Mouse (Mus musculus) induced T-regulatory cell, adult 2 months (primary cell): ENCODE results near the gene Gatad2a.

Source experiments
- DNase-seq: peaks from one replicate; pipeline ENCODE4 v3.0.0-alpha.2; 2012; ENCODE audit warnings: low read depth

Gene Gatad2a

GRCm38 (mm10) chr8:69870907-69871306, 125.3 kb downstream of the Gatad2a start:
- no peak for DNase-seq

DNA sequence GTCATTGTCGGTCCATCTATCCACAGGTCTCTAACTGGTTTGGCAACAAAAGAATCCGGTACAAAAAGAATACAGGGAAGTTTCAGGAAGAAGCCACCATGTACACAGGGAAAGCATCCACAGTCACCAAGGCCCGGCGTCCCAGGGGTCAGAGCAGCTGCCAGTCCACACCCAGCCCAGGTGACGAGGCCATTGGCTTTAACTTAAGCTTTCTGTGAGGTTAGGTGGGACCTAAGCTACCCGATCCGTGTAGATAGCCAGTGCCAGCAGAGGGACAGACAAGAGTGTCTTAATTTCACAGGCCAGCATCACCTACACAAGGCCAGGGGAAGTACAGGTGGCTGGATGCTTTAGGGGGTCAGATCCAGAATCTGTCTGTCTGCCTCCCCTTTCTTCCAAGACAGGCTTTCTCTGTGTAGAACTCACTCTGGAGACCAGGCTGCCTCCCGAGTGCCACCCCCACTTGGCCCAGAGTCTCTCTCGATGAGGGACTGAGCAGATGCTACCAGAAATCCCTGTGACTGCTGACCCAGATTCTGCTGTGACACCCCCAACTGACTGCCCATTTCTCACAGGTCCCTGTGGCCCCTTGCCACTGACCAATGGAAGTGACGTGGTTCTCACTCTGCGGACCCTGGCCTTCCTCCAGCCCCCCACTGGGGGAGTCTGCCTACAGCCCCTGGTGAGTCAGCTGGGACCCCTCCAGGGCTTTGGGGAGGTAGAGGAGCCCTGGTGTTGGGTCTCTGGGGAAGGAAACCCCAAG, 126.0 kb downstream of the Gatad2a start:
- DNase-seq, result no peak

- no peak for DNase-seq
These were observed 128.4 kb downstream of the Gatad2a start for GRCm38 (mm10) chr8:69867696-69868326.

DNA sequence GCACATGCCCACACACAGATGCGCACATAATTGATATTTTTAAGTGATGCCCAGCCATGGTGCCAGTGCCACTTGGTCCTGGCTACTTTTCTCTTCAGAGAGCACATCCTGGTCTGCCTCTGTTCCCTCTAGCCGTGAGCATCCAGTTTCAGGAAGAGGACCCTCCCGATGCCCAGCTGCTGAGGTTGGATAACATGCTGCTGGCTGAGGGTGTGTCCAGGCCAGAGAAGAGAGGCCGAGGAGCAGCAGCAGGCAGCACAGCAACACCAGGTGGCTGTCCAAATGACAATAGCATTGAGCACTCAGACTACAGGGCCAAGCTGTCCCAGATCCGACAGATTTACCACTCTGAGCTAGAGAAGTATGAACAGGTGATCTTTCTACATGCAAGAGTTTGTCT, 132.0 kb downstream of the Gatad2a start:
- DNase-seq, result no peak

DNA sequence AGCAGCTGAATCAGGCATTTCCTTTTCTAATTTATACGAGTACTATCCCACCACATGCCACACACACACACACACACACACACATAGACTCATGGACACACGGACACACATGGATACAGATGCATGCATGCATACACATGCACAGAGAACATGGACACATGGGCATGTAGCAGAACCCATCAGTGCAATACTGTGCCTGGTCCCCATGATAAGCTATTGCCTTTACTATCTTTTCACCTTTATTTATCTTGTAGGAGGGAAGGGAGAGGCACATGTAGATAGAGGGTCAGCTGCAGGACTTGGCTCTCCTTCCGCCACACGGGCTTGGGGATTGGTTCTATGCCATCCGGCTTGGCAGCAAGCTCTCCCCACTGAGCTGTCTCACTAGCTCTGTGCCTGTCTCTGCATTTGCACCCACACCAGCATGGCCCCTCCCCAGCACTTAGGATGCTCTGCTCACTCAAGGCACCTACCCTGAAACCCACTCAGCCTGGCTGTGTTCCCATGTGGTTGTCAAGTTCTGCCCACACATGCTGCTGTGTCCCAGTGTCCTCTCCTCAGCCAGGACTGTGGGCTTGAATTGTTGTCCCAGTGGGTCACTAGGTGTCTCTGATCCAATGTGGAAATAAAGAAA, 132.7 kb downstream of the Gatad2a start:
- DNase-seq, result no peak

DNA sequence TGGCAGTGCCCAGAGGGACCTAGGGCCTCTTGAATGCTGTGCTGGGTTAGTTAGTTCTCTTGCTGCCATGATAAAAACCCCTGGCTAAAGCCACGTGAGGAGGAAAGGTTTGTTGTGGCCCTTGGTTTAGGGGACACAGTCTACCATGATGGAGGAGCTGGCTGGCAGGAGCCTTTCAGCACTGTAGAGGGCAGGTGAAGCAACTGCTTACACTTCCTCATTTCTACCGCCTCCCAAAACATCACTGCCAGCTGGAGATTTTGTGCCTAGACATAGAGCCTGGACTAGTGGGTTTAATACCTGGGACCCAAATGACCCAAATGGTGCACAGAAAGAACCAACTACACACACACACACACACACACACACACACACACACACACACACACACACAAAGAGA, 134.9 kb downstream of the Gatad2a start:
- DNase-seq, result no peak

DNA sequence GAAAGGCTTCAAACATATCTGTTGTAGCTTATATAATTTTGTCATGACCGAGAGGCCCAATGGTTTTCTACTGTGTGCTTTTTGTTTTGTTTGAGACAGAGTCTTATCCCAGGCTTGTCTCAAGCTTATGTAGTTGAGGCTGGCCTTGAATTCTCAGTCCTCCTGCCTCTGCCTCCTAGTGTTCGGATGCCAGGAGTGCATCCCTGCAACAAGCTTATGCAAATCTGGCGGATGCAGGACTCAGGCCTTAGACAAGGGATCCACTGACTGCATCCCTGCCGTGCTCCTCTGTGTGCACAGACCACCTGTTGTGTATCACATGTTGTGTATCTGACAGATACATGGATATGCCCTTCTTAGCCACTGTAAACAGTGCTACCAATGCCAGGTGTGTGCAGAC, 135.4 kb downstream of the Gatad2a start:
- DNase-seq, result peak; percentile 36
